ENCODE assay signal across 28 mouse cellular contexts in genomic region chr16:11588689-11589088, GRCm38 (mm10).
DNase-seq lines count a peak whose midpoint lies in the region; ATAC-seq and TF ChIP-seq lines count a peak whose summit lies in the region.
"Had no signal": no experiment of that assay in that cellular context is flagged by ENCODE, and none has a peak within 500 bp of the region (broad histone marks: within the 10 kb centered on the region; RNA-seq: fewer than 3 reads in every experiment).

No protein-coding gene starts in this region.

- no peak for ATAC-seq in heart, embryonic 15.5 days (replicated peaks; ENCODE audit: insufficient number of reproducible peaks, insufficient read depth, low FRiP score, low read depth)
- no peak for ATAC-seq in heart, embryonic 12.5 days (ENCODE audit: insufficient number of reproducible peaks, low FRiP score)
- no peak for ATAC-seq in liver, embryonic 13.5 days (ENCODE audit: low read depth)
- no peak for ATAC-seq in liver, postnatal 0 days
- ATAC-seq in megakaryocyte-erythroid progenitor cell, adult 5-6 weeks (replicated peaks; ENCODE audit: low FRiP score, low TSS enrichment, poor library complexity, severe bottlenecking) = peak; percentile 72
- ATAC-seq: activated CD4-positive, CD25-positive, alpha-beta regulatory T cell, adult 4 months; forebrain, embryonic 16.5 days; inflammation-experienced regulatory T-cells, adult 6 months had no signal

- H3K9me3 ChIP-seq in heart, embryonic 10.5 days = no peaks in the 10 kb centered on the region
- no peaks in the 10 kb centered on the region for H3K9me3 ChIP-seq in heart, embryonic 15.5 days (replicated peaks)
- 0 out of 2 replicates have a peak, but pooled peaks cover 4% of the 10 kb centered on the region for H3K9me3 ChIP-seq in heart, embryonic 12.5 days (replicated peaks)
- H3K9me3 ChIP-seq in liver, embryonic 13.5 days (replicated peaks) = no peaks in the 10 kb centered on the region
- H3K9me3 ChIP-seq in liver, postnatal 0 days (ENCODE audit: low read length) = no peaks in the 10 kb centered on the region
- H3K9me3 ChIP-seq: embryonic facial prominence, embryonic 10.5 days; embryonic facial prominence, embryonic 13.5 days; forebrain, embryonic 12.5 days had no signal

- intact Hi-C loops in left cerebral cortex, postnatal 25 days (cut with DNase I) = no loop called here

- H3K4me2 ChIP-seq in heart, embryonic 15.5 days = no peak overlapping the region
- no peak overlapping the region for H3K4me2 ChIP-seq in heart, embryonic 12.5 days
- no peak overlapping the region for H3K4me2 ChIP-seq in liver, embryonic 13.5 days
- H3K4me2 ChIP-seq in liver, postnatal 0 days (ENCODE audit: low read depth, low read length) = no peak overlapping the region
- H3K4me2 ChIP-seq: embryonic facial prominence, embryonic 13.5 days; forebrain, embryonic 12.5 days; hindbrain, embryonic 14.5 days had no signal

- no peaks in the 10 kb centered on the region for H3K36me3 ChIP-seq in heart, embryonic 10.5 days
- H3K36me3 ChIP-seq in heart, embryonic 15.5 days = no peaks in the 10 kb centered on the region
- H3K36me3 ChIP-seq in heart, embryonic 12.5 days = no peaks in the 10 kb centered on the region
- no peaks in the 10 kb centered on the region; the same call in 1 of the 2 replicates for H3K36me3 ChIP-seq in liver, embryonic 13.5 days
- no peaks in the 10 kb centered on the region for H3K36me3 ChIP-seq in liver, postnatal 0 days (replicated peaks; ENCODE audit: insufficient read depth, low read length)
- H3K36me3 ChIP-seq: embryonic facial prominence, embryonic 10.5 days; embryonic facial prominence, embryonic 13.5 days; forebrain, embryonic 12.5 days had no signal

- peak overlapping the region; percentile 72; the same call in 1 of the 2 replicates for H3K27ac ChIP-seq in heart, embryonic 10.5 days
- peak overlapping the region; percentile 80; the same call in 1 of the 2 replicates for H3K27ac ChIP-seq in heart, embryonic 15.5 days
- H3K27ac ChIP-seq in heart, embryonic 12.5 days (ENCODE audit: poor library complexity, severe bottlenecking) = no peak overlapping the region
- H3K27ac ChIP-seq in liver, embryonic 13.5 days = peak overlapping the region; percentile 64
- H3K27ac ChIP-seq in liver, postnatal 0 days (ENCODE audit: low read depth) = no peak overlapping the region
- H3K27ac ChIP-seq: embryonic facial prominence, embryonic 10.5 days; embryonic facial prominence, embryonic 13.5 days; forebrain, embryonic 12.5 days; gastrocnemius, adult 2 months; hindbrain, embryonic 14.5 days; hindbrain, postnatal 0 days had no signal

- no peak for TF ChIP-seq CTCF in liver, postnatal 0 days (IDR thresholded peaks at IDR 0.05; ENCODE audit: low read depth)

- H3K4me3 ChIP-seq in heart, embryonic 10.5 days = no peak overlapping the region
- H3K4me3 ChIP-seq in heart, embryonic 15.5 days = no peak overlapping the region
- no peak overlapping the region for H3K4me3 ChIP-seq in heart, embryonic 12.5 days
- H3K4me3 ChIP-seq in liver, embryonic 13.5 days (replicated peaks) = no peak overlapping the region
- no peak overlapping the region for H3K4me3 ChIP-seq in liver, postnatal 0 days (ENCODE audit: low read depth, low read length)
- H3K4me3 ChIP-seq: embryonic facial prominence, embryonic 10.5 days; embryonic facial prominence, embryonic 13.5 days; erythroblast, embryonic 14.5 days; forebrain, embryonic 12.5 days; gastrocnemius, adult 2 months had no signal

- no peaks in the 10 kb centered on the region for H3K27me3 ChIP-seq in heart, embryonic 10.5 days (ENCODE audit: insufficient read depth, poor library complexity, severe bottlenecking)
- no peaks in the 10 kb centered on the region for H3K27me3 ChIP-seq in heart, embryonic 15.5 days
- H3K27me3 ChIP-seq in heart, embryonic 12.5 days (replicated peaks) = no peaks in the 10 kb centered on the region
- H3K27me3 ChIP-seq in liver, embryonic 13.5 days = no peaks in the 10 kb centered on the region
- no peaks in the 10 kb centered on the region for H3K27me3 ChIP-seq in liver, postnatal 0 days (ENCODE audit: insufficient read depth, low read length)
- H3K27me3 ChIP-seq: embryonic facial prominence, embryonic 13.5 days; forebrain, embryonic 12.5 days had no signal

- no peak overlapping the region for H3K9ac ChIP-seq in heart, embryonic 15.5 days
- no peak overlapping the region for H3K9ac ChIP-seq in heart, embryonic 12.5 days
- H3K9ac ChIP-seq in liver, embryonic 13.5 days = 0 out of 2 replicates have a peak overlapping the region, but pooled peaks have one; percentile 41
- H3K9ac ChIP-seq in liver, postnatal 0 days (replicated peaks) = no peak overlapping the region
- H3K9ac ChIP-seq: embryonic facial prominence, embryonic 13.5 days; forebrain, embryonic 12.5 days; hindbrain, embryonic 14.5 days had no signal

- H3K4me1 ChIP-seq in heart, embryonic 10.5 days = peaks cover 23% of the 10 kb centered on the region
- H3K4me1 ChIP-seq in heart, embryonic 15.5 days (replicated peaks) = peaks cover 15% of the 10 kb centered on the region
- peaks cover 28% of the 10 kb centered on the region for H3K4me1 ChIP-seq in heart, embryonic 12.5 days (replicated peaks)
- H3K4me1 ChIP-seq in liver, embryonic 13.5 days (replicated peaks) = peaks cover 77% of the 10 kb centered on the region
- H3K4me1 ChIP-seq in liver, postnatal 0 days (ENCODE audit: insufficient read depth) = peaks cover 15% of the 10 kb centered on the region
- H3K4me1 ChIP-seq: embryonic facial prominence, embryonic 13.5 days; forebrain, embryonic 12.5 days had no signal

- no peak for TF ChIP-seq EP300 in liver, postnatal 0 days (IDR thresholded peaks at IDR 0.05; ENCODE audit: low read depth)

- DNase-seq in heart, embryonic 10.5 days (ENCODE audit: low spot score) = no peak
- DNase-seq in heart, adult 11 months = no peak
- DNase-seq in liver, embryonic 13.5 days = no peak
- no peak for DNase-seq in liver, postnatal 0 days
- DNase-seq in left cerebral cortex, postnatal 25 days (ENCODE audit: low spot score in 2 of 2) = no peak
- DNase-seq: adrenal gland, adult 8-10 months; adrenal gland, postnatal 25 days; cerebellum, adult 11-12 months; cerebellum, adult 8-10 months; cerebellum, postnatal 10 days; cerebellum, postnatal 36 days; embryo, embryonic 11 days; gastrocnemius, adult 2 months; gastrocnemius, postnatal 14 days; heart, postnatal 14 days; heart, postnatal 4 days had no signal

Comparison
In these comparisons a context has a peak if more than half of its experiments do, and no peak if none do; other contexts are left out.
1. H3K27ac ChIP-seq: peak in heart, embryonic 10.5 days (single experiment), heart, embryonic 15.5 days (single experiment) and liver, embryonic 13.5 days (single experiment); none in heart, embryonic 12.5 days (single experiment) and liver, postnatal 0 days (single experiment).